Mouse (Mus musculus) hindbrain, embryonic 12.5 days (tissue): ENCODE data around the gene Gse1. TPM values are rescaled to one million over a fixed set of nuclear protein-coding genes. Genes with fewer than 3 reads are reported as not detected.

ENCODE experiments used
- ATAC-seq: fragments of 200-750 bp; cut with Nextera tagmentation; 2 replicates; pipeline ENCODE4 v1.8.0; 2017; ENCODE audit warnings: moderate TSS enrichment; ENCODE audit not compliant: low FRiP score
- H3K27ac ChIP-seq: fragments of 300-500 bp; sonication (generic); 2 replicates; pipeline ENCODE4 v1.5.1; 2016; ENCODE audit warnings: mild to moderate bottlenecking
- H3K27me3 ChIP-seq: fragments of 300-500 bp; sonication (generic); 2 replicates; pipeline ENCODE4 v1.6.1; 2016; ENCODE audit warnings: mild to moderate bottlenecking
- H3K36me3 ChIP-seq: fragments of 300-500 bp; sonication (generic); 2 replicates; pipeline ENCODE4 v1.6.1; 2016; ENCODE audit warnings: mild to moderate bottlenecking
- H3K4me1 ChIP-seq: fragments of 300-500 bp; sonication (generic); 2 replicates; pipeline ENCODE4 v1.6.1; 2016
- H3K4me2 ChIP-seq: fragments of 300-500 bp; sonication (generic); replicated peaks from 2 replicates; pipeline ENCODE4 v1.6.1; 2016; ENCODE audit warnings: mild to moderate bottlenecking
- H3K4me3 ChIP-seq: fragments of 300-500 bp; sonication (generic); 2 replicates; pipeline ENCODE4 v1.5.1; 2016; ENCODE audit warnings: mild to moderate bottlenecking
- H3K9ac ChIP-seq: fragments of 300-500 bp; sonication (generic); 2 replicates; pipeline ENCODE4 v1.6.1; 2016; ENCODE audit warnings: mild to moderate bottlenecking, moderate library complexity
- H3K9me3 ChIP-seq: fragments of 300-500 bp; sonication (generic); replicated peaks from 2 replicates; pipeline ENCODE4 v1.6.1; 2016; ENCODE audit warnings: mild to moderate bottlenecking
- WGBS: fragments of 180-500 bp; shearing (Covaris S2); methylation state at CpG from one replicate; pipeline ENCODE4 v1.1.7; 2016; 5-methylcytosine and 5-hydroxymethylcytosine counted together
- polyA plus RNA-seq: library from polyadenylated mRNA; unstranded; fragments of >200 nt; fragmentation: Nextera tagmentation; extraction: Ambion mirVana; gene quantifications from 2 replicates; pipeline ENCODE4 v1.2.1, GENCODE M21; 2016

Gene Gse1
- polyA plus RNA-seq, 1 experiment from 2014 or later: 24.0 TPM

DNA sequence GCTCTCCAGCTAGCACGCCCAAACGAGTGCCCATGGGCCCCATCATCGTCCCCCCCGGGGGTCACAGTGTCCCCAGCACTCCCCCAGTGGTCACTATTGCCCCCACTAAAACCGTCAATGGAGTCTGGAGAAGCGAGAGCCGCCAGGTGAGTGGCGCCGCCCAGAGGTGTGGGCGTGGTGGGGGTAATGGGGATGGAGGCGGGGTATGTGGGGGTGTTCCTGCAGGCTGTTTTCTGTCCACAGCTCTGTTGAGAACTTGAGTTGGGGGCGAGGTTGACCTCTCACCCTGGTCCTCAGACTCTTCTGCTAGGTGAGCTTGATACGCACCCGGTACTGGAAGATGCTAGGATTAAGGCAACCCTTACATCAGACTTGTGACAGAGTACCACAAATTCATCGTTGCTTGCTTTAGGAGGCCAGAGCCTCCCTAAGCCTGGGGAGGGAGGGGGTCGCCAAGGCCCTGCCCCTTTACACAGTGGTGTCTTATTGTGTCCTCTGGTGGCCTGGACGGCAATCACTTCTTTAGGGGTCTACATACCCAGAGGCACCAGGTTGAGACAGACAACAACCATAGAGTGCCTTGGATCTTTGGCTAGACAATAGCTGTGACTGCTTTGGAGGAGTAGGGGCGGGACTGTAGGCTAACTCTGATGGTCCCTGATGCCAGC is 334.6 kb downstream of the Gse1 start:
- ATAC-seq: no peak
- 0 out of 2 replicates have a peak overlapping the region, but pooled peaks have one; percentile 26 for H3K4me2 ChIP-seq

DNA sequence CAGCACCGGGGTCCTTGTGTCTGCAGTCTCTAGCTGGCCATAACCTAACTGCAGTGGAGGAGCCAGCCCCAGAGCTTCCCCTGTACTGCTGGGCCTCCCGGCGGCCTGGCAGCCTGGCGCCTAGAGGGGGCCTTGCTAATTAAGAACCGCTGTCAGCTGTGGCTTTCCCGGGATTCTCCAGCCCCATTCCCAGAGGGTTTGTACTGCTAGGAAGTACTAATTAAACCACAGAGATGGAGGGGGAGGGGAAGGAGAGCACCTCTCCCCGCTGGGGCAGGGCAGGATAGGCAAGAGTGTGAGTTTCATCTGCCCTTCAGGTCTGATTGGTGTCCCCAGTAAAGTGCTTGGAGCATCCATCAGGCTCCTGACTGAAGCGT is 335.1 kb downstream of the Gse1 start:
- no peak overlapping the region for H3K4me3 ChIP-seq
- peak overlapping the region; percentile 26 for H3K4me2 ChIP-seq
- H3K27ac ChIP-seq: peak overlapping the region; percentile 87
- H3K9me3 ChIP-seq: no peaks in the 10 kb centered on the region
- H3K4me1 ChIP-seq: peaks cover 83% of the 10 kb centered on the region
- WGBS: 14% methylated on average over 8 of the region's 8 CpGs
- H3K9ac ChIP-seq: 0 out of 2 replicates have a peak overlapping the region, but pooled peaks have one; percentile 15
- no peaks in the 10 kb centered on the region for H3K27me3 ChIP-seq
- peaks cover 29% of the 10 kb centered on the region for H3K36me3 ChIP-seq
- ATAC-seq: peak; percentile 39

More for the DNA sequence above, 334.6 kb downstream of the Gse1 start:
- 79% methylated on average over 18 of the region's 18 CpGs for WGBS
- H3K4me3 ChIP-seq: no peak overlapping the region
- no peaks in the 10 kb centered on the region for H3K9me3 ChIP-seq
- peaks cover 89% of the 10 kb centered on the region for H3K4me1 ChIP-seq
- H3K27ac ChIP-seq: peak overlapping the region; percentile 87
- no peaks in the 10 kb centered on the region for H3K27me3 ChIP-seq
- H3K36me3 ChIP-seq: peaks cover 24% of the 10 kb centered on the region
- H3K9ac ChIP-seq: no peak overlapping the region; the same call in 1 of the 2 replicates

DNA sequence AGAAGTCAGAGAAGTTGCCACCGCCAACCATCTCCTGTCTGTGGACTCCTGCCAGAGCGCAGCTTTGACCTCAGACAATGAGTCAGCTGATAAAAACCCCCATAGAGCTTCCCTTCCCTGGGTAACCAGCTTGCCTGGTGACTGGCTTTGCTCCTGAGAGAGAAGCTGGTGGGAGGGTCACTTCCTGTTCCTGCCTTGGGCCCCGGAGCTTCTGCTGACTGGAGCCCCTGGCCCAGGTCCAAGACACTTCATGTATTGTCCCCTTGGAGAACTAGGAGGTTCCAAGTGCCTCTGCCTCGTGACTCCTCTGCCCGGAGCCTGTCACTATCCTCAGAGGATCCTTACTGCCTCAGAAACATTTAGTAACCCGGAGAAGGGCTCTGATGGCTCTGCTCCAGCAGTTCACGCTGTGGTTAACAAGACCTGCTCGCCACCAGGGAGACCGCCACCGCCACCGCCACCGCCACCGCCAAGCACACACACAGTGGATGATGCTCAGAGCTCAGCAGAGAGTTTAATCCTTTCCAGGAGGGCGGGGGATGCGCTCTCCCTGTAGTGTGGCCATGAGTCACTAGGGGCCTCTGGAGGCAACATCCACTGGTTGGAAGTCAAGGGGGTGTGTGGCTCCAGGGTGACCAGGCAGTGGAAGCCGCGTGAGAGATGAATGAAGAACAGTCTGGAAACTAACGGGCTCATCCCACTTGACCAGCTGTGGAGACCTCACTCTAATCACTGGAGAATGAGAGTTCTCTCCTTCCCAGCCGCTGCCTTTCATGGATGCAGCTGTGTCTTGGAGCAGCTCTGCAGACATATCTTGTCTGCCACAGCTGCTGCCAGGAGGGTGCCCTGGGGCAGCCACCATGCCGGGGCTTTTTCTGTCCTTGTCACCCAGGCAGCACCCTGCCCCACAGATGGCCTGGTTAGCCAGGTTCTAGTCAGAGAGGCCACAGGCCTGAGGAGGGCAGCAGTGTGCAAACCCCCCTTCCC is 335.9 kb downstream of the Gse1 start:
- WGBS: 26% methylated on average over 20 of the region's 20 CpGs
- H3K9me3 ChIP-seq: no peaks in the 10 kb centered on the region
- H3K27me3 ChIP-seq: no peaks in the 10 kb centered on the region
- H3K27ac ChIP-seq: peak overlapping the region; percentile 87
- H3K36me3 ChIP-seq: peaks cover 30% of the 10 kb centered on the region
- H3K4me2 ChIP-seq: peak overlapping the region; percentile 26
- peak; percentile 20 for ATAC-seq
- 0 out of 2 replicates have a peak overlapping the region, but pooled peaks have one; percentile 15 for H3K9ac ChIP-seq
- H3K4me1 ChIP-seq: peaks cover 75% of the 10 kb centered on the region
- H3K4me3 ChIP-seq: no peak overlapping the region

DNA sequence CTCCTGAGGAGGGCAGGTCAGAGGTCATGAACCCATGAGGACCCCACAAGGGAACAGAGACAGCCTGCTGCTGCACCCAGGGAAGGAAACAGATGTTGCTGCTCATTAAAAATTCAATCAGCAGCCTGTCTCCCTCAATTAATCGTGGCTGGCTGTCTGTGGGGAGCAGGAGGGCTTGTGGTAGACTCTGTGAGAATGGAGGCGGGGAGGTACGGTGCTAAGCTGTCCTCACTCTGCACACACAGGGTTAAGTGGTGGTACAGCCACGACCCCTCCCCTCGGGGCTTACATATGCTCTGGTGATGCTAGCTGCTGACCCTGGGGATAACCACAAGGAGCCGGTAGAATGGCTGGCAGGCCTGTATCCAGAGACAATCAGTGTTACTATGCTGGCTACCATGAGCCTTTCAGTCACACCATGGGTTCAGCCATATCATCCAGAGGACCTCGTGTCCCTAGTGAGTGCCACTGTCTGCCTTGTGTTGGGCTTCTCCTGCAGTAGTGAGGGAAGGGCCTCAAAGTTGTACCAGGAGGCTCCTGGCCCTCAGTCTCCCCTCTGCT is 337.0 kb downstream of the Gse1 start:
- Histone ChIP-seq H3K36me3 (peaks cover 39% of the 10 kb centered on the region), H3K9ac (0 out of 2 replicates have a peak overlapping the region, but pooled peaks have one; percentile 19), H3K4me2 (no peak overlapping the region), H3K9me3 (no peaks in the 10 kb centered on the region), H3K27ac (peak overlapping the region; percentile 82), H3K27me3 (no peaks in the 10 kb centered on the region), H3K4me1 (peaks cover 69% of the 10 kb centered on the region), H3K4me3 (no peak overlapping the region)
- peak; percentile 36 for ATAC-seq
- 9% methylated on average over 7 of the region's 7 CpGs for WGBS

DNA sequence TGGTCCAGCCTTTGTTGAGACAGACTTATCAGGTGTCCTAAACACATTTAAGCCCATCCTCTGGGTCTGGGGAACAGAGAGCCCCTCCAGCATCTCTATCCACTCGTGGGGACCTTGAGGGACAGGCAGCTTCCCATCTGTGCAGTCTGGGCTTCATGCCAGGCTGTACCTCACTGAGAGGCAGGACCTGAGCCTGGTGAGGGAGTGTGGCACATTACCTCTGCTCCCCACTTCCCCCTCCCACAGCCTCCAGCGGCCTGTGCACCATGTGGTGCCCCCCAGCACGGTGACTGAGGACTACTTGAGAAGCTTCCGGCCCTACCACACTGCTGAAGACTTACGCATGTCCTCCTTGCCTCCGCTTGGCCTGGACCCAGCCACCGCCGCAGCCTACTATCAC is 338.4 kb downstream of the Gse1 start:
- no peak overlapping the region for H3K9ac ChIP-seq
- 85% methylated on average over 8 of the region's 8 CpGs for WGBS

DNA sequence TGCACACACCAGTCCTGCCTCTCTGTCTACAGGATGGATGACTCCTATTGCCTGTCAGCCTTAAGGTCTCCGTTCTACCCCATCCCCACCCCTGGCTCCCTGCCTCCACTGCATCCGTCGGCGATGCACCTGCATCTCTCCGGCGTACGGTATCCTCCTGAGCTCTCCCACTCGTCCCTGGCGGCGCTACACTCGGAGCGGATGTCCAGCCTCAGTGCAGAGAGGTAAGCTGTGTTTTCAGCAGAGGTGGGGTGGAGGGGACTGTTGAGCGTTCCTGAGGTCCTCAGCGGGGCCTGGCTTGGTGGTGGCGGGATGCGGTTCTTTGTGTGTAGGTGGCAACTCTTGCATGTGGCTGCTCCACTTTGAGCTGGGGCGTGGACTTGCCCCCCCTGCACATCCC is 339.5 kb downstream of the Gse1 start:
- ATAC-seq: no peak
- peaks cover 50% of the 10 kb centered on the region for H3K4me1 ChIP-seq
- no peaks in the 10 kb centered on the region for H3K9me3 ChIP-seq
- H3K27ac ChIP-seq: 0 out of 2 replicates have a peak overlapping the region, but pooled peaks have one; percentile 17
- whole genome bisulfite sequencing: 92% methylated on average over 17 of the region's 17 CpGs
- H3K9ac ChIP-seq: no peak overlapping the region
- no peak overlapping the region for H3K4me2 ChIP-seq
- H3K36me3 ChIP-seq: peaks cover 62% of the 10 kb centered on the region
- H3K4me3 ChIP-seq: no peak overlapping the region
- no peaks in the 10 kb centered on the region for H3K27me3 ChIP-seq

More for the DNA sequence above, 338.4 kb downstream of the Gse1 start:
- Histone ChIP-seq H3K27ac (peak overlapping the region; percentile 23; the same call in 1 of the 2 replicates), H3K4me3 (no peak overlapping the region), H3K9me3 (no peaks in the 10 kb centered on the region), H3K4me1 (peaks cover 60% of the 10 kb centered on the region), H3K4me2 (no peak overlapping the region), H3K36me3 (peaks cover 52% of the 10 kb centered on the region), H3K27me3 (no peaks in the 10 kb centered on the region)
- ATAC-seq: no peak

DNA sequence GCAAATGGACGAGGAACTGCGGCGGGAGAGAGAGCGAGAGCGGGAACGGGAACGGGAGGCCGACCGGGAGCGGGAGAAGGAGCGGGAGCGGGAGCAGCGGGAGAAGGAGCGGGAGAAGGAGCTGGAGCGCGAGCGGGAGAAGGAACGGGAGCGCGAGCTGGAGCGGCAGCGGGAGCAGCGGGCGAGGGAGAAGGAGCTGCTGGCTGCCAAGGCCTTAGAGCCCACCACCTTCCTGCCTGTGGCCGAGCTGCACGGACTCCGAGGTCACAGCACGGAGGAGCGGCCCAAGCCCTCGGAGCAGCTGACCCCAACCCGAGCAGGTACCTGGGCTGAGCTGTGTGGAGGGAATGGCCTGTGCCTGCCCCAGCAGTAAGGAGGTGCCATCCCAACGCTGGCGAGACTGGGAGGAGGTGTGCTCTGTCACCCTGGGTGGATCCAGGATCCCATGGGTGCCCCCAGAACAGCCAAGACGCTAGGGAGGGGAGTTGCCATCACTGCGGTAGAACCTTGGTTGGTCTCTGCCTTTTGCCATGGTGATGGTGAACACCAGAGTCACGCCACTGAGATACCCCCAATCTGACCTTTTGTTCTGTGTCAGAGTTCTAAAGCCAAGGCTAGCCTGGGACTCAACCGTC is 340.0 kb downstream of the Gse1 start:
- H3K27ac ChIP-seq: 0 out of 2 replicates have a peak overlapping the region, but pooled peaks have one; percentile 42
- no peak overlapping the region for H3K4me3 ChIP-seq
- H3K9ac ChIP-seq: no peak overlapping the region
- 95% methylated on average over 37 of the region's 37 CpGs for WGBS
- no peak for ATAC-seq
- no peaks in the 10 kb centered on the region for H3K27me3 ChIP-seq
- peaks cover 45% of the 10 kb centered on the region for H3K4me1 ChIP-seq
- peaks cover 68% of the 10 kb centered on the region for H3K36me3 ChIP-seq
- no peaks in the 10 kb centered on the region for H3K9me3 ChIP-seq
- H3K4me2 ChIP-seq: no peak overlapping the region

DNA sequence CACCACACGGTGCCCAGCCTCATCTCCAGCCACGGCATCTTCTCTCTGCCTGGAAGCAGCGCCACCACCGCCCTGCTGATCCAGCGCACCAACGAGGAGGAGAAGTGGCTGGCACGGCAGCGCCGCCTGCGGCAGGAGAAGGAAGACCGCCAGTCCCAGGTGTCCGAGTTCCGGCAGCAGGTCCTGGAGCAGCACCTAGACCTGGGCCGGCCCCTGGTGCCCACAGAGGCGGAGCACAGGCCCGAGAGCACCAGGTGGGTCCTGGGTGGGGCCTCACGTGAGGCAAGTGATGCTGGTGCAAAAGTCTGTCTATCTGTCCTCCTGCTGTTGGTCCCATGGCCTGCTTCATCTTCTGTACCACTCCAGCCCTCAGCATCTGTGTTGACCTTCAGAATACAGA is 340.9 kb downstream of the Gse1 start:
- peaks cover 44% of the 10 kb centered on the region for H3K4me1 ChIP-seq
- peak overlapping the region; percentile 17; the same call in 1 of the 2 replicates for H3K27ac ChIP-seq
- 94% methylated on average over 17 of the region's 17 CpGs for WGBS
- H3K27me3 ChIP-seq: no peaks in the 10 kb centered on the region
- no peaks in the 10 kb centered on the region for H3K9me3 ChIP-seq
- no peak for ATAC-seq
- H3K4me3 ChIP-seq: no peak overlapping the region
- H3K4me2 ChIP-seq: no peak overlapping the region
- H3K36me3 ChIP-seq: peaks cover 76% of the 10 kb centered on the region
- no peak overlapping the region for H3K9ac ChIP-seq

DNA sequence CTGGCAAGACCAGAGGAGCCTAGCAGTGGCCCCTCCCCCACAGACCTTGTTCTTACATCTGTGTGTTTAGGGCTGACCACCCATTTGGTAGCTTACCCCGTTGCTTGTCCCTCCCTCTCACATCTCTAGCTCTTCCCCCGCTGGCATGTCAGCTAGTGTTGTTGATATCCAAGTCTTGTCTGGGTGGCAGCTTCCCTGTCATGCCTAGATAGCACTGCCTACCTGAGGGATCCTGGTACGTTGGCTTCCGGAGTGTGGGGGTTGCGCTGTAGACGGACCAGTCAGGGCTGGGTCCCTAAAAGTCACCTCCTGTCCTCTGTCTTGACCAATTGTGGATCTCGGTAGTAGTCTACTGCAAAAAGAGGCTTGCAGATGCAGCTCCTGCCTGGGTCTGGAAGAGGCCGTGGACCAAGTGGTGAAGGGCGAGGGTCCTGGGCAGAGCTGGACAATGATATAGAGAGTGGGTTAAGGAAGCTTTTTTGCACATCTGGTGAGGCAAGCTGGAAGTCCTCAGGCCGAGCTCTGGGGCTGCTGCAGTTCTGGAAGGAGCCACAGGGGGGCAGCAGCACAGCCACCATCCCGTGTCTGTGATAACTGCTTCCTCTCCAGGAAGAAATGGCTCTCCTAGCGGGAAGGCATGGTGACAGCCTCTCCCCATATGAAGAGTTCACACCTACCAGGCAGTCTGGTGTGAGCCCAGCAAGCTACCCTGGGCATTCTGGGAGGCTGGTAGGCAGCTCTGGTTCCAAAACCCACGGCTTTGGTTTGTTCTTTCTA is 341.9 kb downstream of the Gse1 start:
- H3K9me3 ChIP-seq: no peaks in the 10 kb centered on the region

DNA sequence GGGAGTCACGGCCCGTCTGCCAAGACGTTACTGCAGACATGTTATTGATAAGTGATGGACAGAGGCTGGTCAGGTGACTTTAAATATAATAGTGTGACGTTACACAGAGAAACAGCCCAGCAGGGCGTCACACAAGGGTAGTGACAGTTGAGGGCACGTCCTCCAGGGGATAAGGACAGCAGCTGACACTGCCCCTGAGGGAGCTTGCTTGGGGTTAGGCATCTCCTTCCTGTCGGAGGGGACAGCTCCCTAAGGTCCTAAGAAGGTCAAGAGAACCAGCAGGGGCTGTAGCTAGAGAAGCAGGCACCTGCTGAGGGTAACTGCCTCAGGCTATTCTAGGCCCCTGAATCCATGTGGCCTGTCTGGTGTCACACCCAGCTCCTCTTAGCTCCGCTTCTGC is 343.3 kb downstream of the Gse1 start:
- ATAC-seq: no peak
- Histone ChIP-seq H3K36me3 (peaks cover 97% of the 10 kb centered on the region), H3K4me2 (no peak overlapping the region), H3K4me1 (peaks cover 36% of the 10 kb centered on the region), H3K27me3 (no peaks in the 10 kb centered on the region), H3K27ac (no peak overlapping the region), H3K9me3 (no peaks in the 10 kb centered on the region), H3K4me3 (no peak overlapping the region), H3K9ac (0 out of 2 replicates have a peak overlapping the region, but pooled peaks have one; percentile 8)
- WGBS: 69% methylated on average over 8 of the region's 8 CpGs

More for the DNA sequence above, 341.9 kb downstream of the Gse1 start:
- WGBS: 57% methylated on average over 13 of the region's 13 CpGs
- no peaks in the 10 kb centered on the region for H3K27me3 ChIP-seq
- no peak overlapping the region for H3K4me2 ChIP-seq
- no peak overlapping the region for H3K4me3 ChIP-seq
- H3K4me1 ChIP-seq: peaks cover 41% of the 10 kb centered on the region
- no peak overlapping the region for H3K9ac ChIP-seq
- H3K27ac ChIP-seq: peak overlapping the region; percentile 30
- ATAC-seq: no peak
- H3K36me3 ChIP-seq: peaks cover 86% of the 10 kb centered on the region

DNA sequence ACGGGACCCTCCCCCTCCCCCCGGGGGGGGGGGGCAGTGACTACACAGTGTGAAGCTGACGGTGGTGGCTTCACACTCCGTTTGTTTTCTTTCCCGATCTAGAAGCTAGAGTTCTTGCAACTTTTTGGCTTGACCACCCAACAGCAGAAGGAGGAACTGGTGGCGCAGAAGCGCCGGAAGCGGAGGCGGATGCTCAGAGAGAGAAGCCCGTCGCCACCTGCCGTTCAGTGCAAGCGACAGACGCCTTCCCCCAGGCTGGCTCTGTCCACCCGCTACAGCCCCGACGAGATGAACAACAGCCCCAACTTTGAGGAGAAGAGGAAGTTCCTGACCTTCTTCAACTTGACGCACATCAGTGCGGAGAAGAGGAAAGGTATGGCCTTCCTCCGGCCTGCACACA is 344.3 kb downstream of the Gse1 start:
- Histone ChIP-seq H3K36me3 (peaks cover 97% of the 10 kb centered on the region), H3K4me3 (no peak overlapping the region), H3K4me1 (peaks cover 34% of the 10 kb centered on the region), H3K9me3 (no peaks in the 10 kb centered on the region), H3K27me3 (no peaks in the 10 kb centered on the region), H3K4me2 (no peak overlapping the region), H3K9ac (no peak overlapping the region), H3K27ac (no peak overlapping the region)
- no peak for ATAC-seq
- 76% methylated on average over 21 of the region's 21 CpGs for WGBS
